Mouse (Mus musculus): ENCODE measurements around the gene Ptrh1. TPM values are rescaled to one million over a fixed set of nuclear protein-coding genes. Genes with fewer than 3 reads are reported as not detected.

Ptrh1 gene
- polyA plus RNA-seq, 1 experiment from 2014 or later, result 4.3 TPM

DNA sequence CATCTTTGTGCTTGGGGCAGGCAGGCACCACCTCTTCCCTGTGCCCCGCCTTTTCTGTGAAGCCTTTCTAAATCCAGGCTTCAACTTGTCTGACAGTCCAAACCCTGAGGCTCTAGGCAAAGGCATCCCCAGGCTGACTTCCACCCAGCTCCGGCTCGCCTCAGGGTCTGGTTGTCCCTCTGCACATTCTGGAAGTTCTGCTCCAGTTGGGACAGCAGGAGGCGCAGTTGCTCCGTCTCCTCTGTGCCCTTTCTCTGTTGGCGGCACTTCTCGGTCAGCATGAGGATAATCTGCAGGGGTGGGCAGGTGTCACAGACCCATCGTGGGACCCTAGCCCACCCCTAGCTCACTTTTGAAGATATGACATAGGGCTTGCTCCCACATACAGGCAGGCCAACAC, 3.5 kb downstream of the Ptrh1 start:
- no peaks in the 10 kb centered on the region for H3K36me3 ChIP-seq

DNA sequence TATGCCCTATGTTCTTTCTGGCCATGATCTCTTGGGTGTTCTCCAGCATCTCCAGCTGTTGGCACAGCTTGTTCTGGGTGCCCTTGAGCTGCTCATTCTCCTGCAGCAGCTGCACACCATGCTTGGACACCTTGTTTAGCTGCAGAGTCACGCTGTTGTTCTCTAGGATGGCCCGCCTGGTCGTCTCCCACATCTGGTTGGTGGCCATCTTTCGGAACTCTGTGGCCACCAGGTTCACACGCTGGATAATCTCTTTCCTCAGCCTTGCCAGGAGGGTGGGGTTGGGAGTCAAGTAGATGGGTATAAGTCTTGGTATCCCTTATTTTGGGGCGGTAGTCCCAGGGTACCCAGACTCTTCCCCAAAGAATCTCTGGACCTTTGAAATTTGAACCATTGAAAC, 4.1 kb downstream of the Ptrh1 start:
- Histone ChIP-seq H3K27ac (no peak overlapping the region), H3K36me3 (no peaks in the 10 kb centered on the region), H3K4me1 (peaks cover 14% of the 10 kb centered on the region), H3K4me2 (replicated peaks) (no peak overlapping the region), H3K9ac (no peak overlapping the region), H3K9me3 (no peaks in the 10 kb centered on the region), H3K4me3 (no peak overlapping the region), H3K27me3 (replicated peaks) (0 out of 2 replicates have a peak, but pooled peaks cover 6% of the 10 kb centered on the region)
- no peak for ATAC-seq (ENCODE audit: low FRiP score, low read depth)
- 91% methylated on average over 6 of the region's 6 CpGs for WGBS

More for the DNA sequence above, 3.5 kb downstream of the Ptrh1 start:
- H3K27me3 ChIP-seq (replicated peaks), result 0 out of 2 replicates have a peak, but pooled peaks cover 6% of the 10 kb centered on the region
- 20% methylated on average over 8 of the region's 8 CpGs for WGBS
- H3K4me3 ChIP-seq, result no peak overlapping the region
- H3K9me3 ChIP-seq, result no peaks in the 10 kb centered on the region
- no peak for ATAC-seq (ENCODE audit: low FRiP score, low read depth)
- no peak overlapping the region for H3K4me2 ChIP-seq (replicated peaks)
- H3K27ac ChIP-seq, result no peak overlapping the region
- H3K9ac ChIP-seq, result no peak overlapping the region
- H3K4me1 ChIP-seq, result peaks cover 14% of the 10 kb centered on the region

DNA sequence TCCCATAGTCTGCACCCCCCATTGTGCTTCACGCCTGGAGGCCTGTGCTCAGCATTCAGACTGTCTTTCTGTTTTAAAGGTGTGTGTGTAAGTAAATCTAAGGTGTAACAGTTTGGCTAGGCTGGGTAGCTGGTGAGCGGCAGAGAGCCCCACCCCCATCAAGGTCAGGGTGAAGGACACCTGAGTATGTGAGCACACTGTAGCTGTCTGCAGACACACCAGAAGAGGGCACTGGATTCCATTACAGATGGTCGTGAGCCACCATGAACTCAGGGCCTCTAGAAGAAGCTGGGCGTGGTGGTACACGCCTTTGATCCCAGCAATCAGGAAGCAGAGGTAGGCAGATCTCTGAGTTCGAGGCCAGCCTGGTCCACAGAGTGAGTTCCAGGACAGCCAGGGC, 6.1 kb downstream of the Ptrh1 start:
- Histone ChIP-seq H3K4me2 (replicated peaks) (no peak overlapping the region), H3K9me3 (no peaks in the 10 kb centered on the region), H3K27me3 (replicated peaks) (0 out of 2 replicates have a peak, but pooled peaks cover 4% of the 10 kb centered on the region), H3K36me3 (no peaks in the 10 kb centered on the region), H3K27ac (no peak overlapping the region), H3K9ac (no peak overlapping the region), H3K4me3 (no peak overlapping the region), H3K4me1 (peaks cover under 1% of the 10 kb centered on the region; the same call in 1 of the 2 replicates)
- no peak for ATAC-seq (ENCODE audit: low FRiP score, low read depth)
- WGBS, result 78% methylated on average over 6 of the region's 6 CpGs

DNA sequence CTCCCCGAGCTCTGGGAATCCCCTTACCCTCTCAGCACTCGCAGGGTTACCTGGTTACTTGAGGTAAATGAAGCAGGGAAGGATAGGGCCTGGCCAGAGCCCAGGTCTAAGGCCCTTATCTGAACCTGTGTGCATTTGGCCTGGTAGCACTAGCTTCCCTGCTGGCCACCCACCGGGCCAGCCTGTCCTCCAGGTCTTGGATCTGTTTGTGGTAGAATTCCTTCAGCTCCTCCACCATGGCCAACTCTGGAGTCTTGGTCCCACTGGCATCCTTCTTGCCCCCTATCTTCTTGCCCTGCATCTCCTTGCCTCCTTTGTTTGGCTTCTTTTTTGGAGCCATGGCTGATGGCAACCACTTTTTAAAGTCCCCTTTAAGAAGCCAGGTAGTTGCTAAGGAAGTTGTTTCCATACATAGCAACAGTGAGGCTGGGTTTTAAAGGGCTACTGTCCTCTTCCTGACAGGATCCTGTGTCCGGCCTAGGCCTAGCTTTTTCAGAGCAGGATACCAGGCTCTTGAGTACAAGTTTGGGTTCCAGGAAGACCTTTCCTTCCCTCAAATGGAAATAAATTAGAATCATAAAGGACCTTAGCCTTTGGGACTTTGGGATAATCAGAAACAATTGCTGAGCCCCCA, 8.6 kb downstream of the Ptrh1 start, which contains the start of gene Cfap157:
Gene Cfap157, minus strand, starts transcription at position 381 of the 634 bp plus-strand sequence.
- Histone ChIP-seq H3K4me1 (no peaks in the 10 kb centered on the region), H3K9ac (no peak within 1 kb of the TSS), H3K27ac (no peak within 1 kb of the TSS), H3K4me2 (replicated peaks) (no peak within 1 kb of the TSS), H3K4me3 (no peak within 1 kb of the TSS), H3K9me3 (no peaks in the 10 kb centered on the region), H3K27me3 (replicated peaks) (no peaks in the 10 kb centered on the region), H3K36me3 (peaks cover 6% of the 10 kb centered on the region; the same call in 1 of the 2 replicates)
- WGBS, result 75% methylated on average over 4 of the region's 4 CpGs
- no peak for ATAC-seq (ENCODE audit: low FRiP score, low read depth)

DNA sequence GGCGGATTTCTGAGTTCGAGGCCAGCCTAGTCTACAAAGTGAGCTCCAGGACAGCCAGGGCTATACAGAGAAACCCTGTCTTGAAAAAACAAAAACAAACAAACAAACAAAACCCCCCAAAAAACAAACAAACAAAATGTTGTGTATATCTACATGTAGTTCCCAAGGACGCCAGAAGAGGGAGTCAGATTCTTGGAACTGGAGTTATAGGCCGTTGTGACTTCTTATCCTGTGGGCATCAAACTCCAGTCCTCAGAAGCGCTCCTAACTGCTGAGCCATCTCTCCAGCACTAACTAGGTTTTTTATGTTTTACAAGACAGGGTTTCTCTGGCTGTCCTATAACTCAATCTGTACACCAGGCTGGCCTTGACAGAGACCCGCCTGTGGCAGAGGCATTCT, 11.6 kb downstream of the Ptrh1 start:
- ATAC-seq (ENCODE audit: low FRiP score, low read depth), result no peak
- peaks cover 17% of the 10 kb centered on the region for H3K36me3 ChIP-seq
- no peak overlapping the region for H3K9ac ChIP-seq
- H3K9me3 ChIP-seq, result no peaks in the 10 kb centered on the region
- no peaks in the 10 kb centered on the region for H3K27me3 ChIP-seq (replicated peaks)
- H3K4me2 ChIP-seq (replicated peaks), result no peak overlapping the region
- H3K27ac ChIP-seq, result no peak overlapping the region
- H3K4me1 ChIP-seq, result no peaks in the 10 kb centered on the region
- H3K4me3 ChIP-seq, result no peak overlapping the region
- 59% methylated on average over 6 of the region's 6 CpGs for WGBS

DNA sequence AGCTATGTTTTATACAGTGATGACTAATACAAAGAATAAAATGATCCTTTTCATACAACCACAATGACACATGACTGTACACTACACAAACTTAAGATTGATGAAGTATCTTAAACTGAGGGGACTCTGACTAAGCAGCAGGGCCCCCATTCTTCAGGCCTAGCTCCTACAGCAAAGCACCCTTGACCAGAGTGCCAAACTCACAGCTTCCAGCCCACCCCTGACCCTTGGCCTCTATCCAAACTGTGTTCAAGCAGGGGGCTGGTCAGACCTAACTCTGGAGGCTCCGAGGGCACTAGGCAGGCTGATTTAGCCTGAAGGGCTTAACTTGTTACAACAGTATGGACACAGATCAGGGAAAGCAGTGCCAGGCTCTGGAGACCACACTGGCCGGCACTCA, 13.0 kb downstream of the Ptrh1 start:
- Histone ChIP-seq H3K27ac (no peak overlapping the region), H3K4me1 (no peaks in the 10 kb centered on the region), H3K9me3 (no peaks in the 10 kb centered on the region), H3K36me3 (peaks cover 30% of the 10 kb centered on the region), H3K27me3 (replicated peaks) (no peaks in the 10 kb centered on the region), H3K9ac (no peak overlapping the region), H3K4me3 (no peak overlapping the region), H3K4me2 (replicated peaks) (no peak overlapping the region)
- whole genome bisulfite sequencing, result 68% methylated on average over 2 of the region's 2 CpGs
- ATAC-seq (ENCODE audit: low FRiP score, low read depth), result no peak

DNA sequence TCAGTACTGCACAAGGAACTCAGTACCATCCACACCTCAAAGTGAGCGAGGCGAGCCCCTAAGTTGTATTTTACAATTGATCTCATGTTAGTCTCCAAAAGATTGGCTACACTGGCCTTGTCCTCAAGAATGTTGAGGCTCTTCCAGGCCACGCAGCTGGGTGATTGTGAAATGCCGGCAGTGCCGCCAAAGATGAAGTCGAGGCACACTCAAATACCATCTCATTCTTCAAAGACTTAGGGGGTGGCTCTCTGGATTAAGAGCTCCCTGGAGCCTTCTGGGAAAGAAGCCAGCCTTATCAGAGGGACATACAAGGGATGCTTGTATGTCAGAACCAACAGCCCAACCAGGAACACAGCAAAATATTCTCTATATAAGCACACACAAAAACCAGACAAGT, 15.7 kb downstream of the Ptrh1 start:
- Histone ChIP-seq H3K4me1 (no peaks in the 10 kb centered on the region), H3K4me3 (no peak overlapping the region), H3K27me3 (replicated peaks) (no peaks in the 10 kb centered on the region), H3K4me2 (replicated peaks) (no peak overlapping the region), H3K9me3 (no peaks in the 10 kb centered on the region), H3K9ac (no peak overlapping the region), H3K36me3 (peaks cover 55% of the 10 kb centered on the region), H3K27ac (no peak overlapping the region)
- 88% methylated on average over 6 of the region's 6 CpGs for WGBS
- ATAC-seq (ENCODE audit: low FRiP score, low read depth), result no peak

DNA sequence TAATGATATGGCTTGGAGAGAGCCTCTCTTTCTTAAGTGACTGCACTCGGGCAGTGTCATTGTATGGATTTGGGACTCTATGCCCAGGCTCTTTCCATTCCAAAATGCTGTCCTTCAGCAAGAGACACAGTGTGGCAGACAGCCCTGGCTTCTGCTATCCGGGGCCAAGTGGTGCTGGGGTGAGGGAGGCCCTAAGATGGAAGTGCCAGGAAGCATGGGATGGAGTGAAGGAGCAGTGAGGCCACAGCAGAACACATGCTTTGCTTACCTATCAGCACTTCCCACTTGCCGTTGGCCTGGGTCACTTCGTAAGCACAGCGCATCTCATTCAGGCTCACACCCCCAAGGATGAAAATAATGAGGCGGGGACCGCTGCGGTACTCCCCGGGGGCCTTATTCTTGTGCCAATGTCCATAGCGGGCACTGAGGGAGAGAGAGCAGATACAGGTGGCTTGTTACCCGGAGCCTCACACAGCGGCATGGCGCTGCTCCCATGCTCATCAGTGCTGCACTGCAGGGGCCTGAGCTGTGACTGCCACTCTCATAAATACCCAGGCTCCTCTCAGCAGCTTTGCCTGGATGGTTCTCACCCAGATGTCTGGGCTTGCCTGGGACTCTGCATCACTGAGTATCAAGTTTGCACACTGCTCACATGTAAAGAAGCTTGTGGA, 20.3 kb downstream of the Ptrh1 start:
- H3K27ac ChIP-seq, result no peak overlapping the region

DNA sequence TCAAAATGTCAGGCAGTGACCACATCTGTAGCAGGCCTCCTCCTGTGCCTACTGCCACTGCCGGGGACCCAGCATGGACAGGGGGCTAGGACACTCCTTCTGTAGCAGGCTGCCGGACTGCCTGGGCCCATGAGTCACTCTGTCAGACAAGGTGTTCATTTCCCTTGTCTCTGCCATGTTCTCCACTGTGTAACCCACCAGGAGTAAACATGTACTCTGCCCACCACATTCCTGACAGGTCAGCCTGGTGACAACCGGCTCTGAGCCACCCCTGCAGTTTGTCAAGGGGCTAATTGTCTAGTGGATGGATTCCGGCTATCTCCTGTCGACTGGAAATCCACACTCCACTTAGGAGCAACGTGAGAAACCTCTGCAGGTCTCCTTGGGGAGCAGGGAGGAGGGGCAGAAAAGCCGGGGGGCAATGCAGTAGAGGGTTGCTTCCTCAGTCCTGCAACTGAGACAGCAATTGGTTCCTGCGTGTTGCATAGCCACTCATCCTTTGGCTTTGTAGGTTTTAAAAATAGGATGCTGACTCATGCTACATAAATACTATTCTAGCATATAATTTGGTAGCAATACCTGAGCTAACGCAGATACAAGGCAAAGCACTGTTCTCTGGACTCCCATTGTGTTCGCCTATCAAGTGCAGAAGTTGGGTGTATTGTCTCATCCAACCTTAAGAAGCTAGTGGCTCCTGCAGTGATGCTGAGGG, 22.8 kb downstream of the Ptrh1 start:
- Histone ChIP-seq H3K9me3 (no peaks in the 10 kb centered on the region), H3K36me3 (peaks cover 89% of the 10 kb centered on the region), H3K27me3 (replicated peaks) (no peaks in the 10 kb centered on the region), H3K27ac (no peak overlapping the region), H3K4me3 (no peak overlapping the region), H3K4me1 (no peaks in the 10 kb centered on the region), H3K9ac (no peak overlapping the region), H3K4me2 (replicated peaks) (no peak overlapping the region)
- WGBS, result 69% methylated on average over 10 of the region's 10 CpGs
- no peak for ATAC-seq (ENCODE audit: low FRiP score, low read depth)

More for the DNA sequence above, 20.3 kb downstream of the Ptrh1 start:
- H3K4me2 ChIP-seq (replicated peaks), result no peak overlapping the region
- ATAC-seq (ENCODE audit: low FRiP score, low read depth), result no peak
- WGBS, result 83% methylated on average over 13 of the region's 13 CpGs
- peaks cover 84% of the 10 kb centered on the region for H3K36me3 ChIP-seq
- no peaks in the 10 kb centered on the region for H3K4me1 ChIP-seq
- no peaks in the 10 kb centered on the region for H3K27me3 ChIP-seq (replicated peaks)
- no peak overlapping the region for H3K9ac ChIP-seq
- no peak overlapping the region for H3K4me3 ChIP-seq
- H3K9me3 ChIP-seq, result no peaks in the 10 kb centered on the region

DNA sequence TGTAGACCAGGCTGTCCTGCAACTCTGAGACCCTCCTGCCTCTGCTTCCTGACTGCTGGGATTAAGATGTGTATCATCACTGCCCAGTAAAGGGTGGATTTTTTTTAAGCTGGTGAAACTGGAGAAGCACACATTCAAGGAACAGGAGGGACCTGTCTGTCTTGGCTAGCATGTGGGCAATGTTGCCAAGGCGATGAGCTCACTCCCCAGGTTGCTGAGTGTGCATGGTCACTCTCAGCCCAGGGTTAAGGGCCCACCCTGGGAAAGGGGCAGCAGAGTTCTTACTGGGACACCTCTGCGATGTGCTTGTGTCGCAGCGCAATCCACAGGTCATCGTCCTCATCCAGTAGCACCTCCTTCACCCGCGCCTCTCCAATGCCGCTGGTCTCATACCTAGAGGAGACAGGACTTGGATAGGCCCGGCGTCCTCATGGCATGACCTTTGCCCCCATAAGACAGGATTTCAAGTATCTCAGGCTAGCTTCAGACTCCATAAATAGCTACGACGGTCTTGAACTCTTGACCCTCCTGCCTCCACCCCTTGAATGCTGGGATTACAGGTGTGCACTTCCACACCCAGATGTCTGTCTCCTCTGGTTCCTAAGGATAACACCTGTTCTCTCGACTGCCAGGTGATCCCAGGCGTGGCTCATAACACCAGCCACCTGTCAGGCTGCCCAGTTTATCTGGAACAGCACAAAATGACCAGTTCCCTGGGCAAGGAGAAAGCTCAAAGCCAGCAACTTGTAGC, 33.4 kb downstream of the Ptrh1 start:
- Histone ChIP-seq H3K4me1 (no peaks in the 10 kb centered on the region), H3K27ac (no peak overlapping the region), H3K36me3 (peaks cover 73% of the 10 kb centered on the region), H3K4me3 (no peak overlapping the region), H3K9me3 (no peaks in the 10 kb centered on the region), H3K4me2 (replicated peaks) (no peak overlapping the region), H3K27me3 (replicated peaks) (no peaks in the 10 kb centered on the region), H3K9ac (no peak overlapping the region)
- 92% methylated on average over 14 of the region's 14 CpGs for WGBS
- ATAC-seq (ENCODE audit: low FRiP score, low read depth), result no peak

DNA sequence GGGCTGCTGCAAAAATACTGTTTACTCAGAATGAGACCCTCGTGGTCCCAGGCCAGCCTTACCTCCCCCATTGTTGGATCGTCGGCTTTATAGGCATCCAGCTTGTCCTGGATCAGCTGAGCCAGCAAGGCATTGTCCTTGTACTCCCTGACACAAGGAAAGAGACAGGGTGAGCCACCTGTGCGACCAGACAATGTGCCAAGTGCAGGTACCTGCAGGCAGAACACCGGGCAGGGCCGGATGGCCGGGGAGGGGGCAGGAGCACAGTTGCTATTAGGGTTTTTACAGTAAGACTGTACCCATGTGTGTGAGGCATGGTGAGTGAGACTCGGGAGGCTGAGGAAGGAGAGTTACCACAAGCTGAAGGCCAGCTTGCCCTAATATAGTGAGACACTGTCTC, 36.4 kb downstream of the Ptrh1 start:
- no peak overlapping the region for H3K4me3 ChIP-seq
- peaks cover 63% of the 10 kb centered on the region for H3K36me3 ChIP-seq
- H3K27me3 ChIP-seq (replicated peaks), result no peaks in the 10 kb centered on the region
- no peak overlapping the region for H3K27ac ChIP-seq
- no peak overlapping the region for H3K9ac ChIP-seq
- H3K4me2 ChIP-seq (replicated peaks), result no peak overlapping the region
- 84% methylated on average over 8 of the region's 8 CpGs for WGBS
- no peak for ATAC-seq (ENCODE audit: low FRiP score, low read depth)
- H3K4me1 ChIP-seq, result no peaks in the 10 kb centered on the region
- no peaks in the 10 kb centered on the region for H3K9me3 ChIP-seq

DNA sequence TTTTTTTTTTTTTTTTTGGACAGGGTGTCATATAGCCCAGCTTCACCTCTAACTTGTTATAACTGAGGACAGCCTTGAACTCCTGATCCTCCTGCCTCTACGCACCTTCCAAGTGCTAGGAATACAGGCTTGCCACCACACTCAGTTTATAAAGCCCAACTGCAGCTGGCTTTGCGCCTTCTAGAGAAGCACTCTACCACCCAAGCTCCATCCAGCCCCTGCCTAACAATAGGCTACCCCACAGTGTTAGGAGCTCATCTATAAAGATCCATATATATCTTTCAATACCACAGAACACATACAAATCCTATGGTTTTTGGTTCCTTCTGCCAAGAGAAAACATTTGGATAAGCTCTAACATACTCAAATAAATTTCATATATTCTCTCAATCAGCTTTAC, 40.9 kb downstream of the Ptrh1 start:
- H3K27ac ChIP-seq, result no peak overlapping the region
- no peak overlapping the region for H3K9ac ChIP-seq
- no peaks in the 10 kb centered on the region; the same call in 1 of the 2 replicates for H3K4me1 ChIP-seq
- H3K36me3 ChIP-seq, result peaks cover 53% of the 10 kb centered on the region
- no peaks in the 10 kb centered on the region for H3K9me3 ChIP-seq
- no peak overlapping the region for H3K4me3 ChIP-seq
- no peak overlapping the region for H3K4me2 ChIP-seq (replicated peaks)
- no peak for ATAC-seq (ENCODE audit: low FRiP score, low read depth)
- H3K27me3 ChIP-seq (replicated peaks), result no peaks in the 10 kb centered on the region
- WGBS, result 86% methylated on average over 2 of the region's 2 CpGs

All from neural tube, embryonic 12.5 days (tissue).